Mouse (Mus musculus) cerebellum, adult 11 months (tissue): ENCODE measurements at regions not wholly inside any gene's neighbourhood (a gene's known extent, or its start where the extent isn't known, plus 50 kb on each side); places are given as distances from the start of the nearest gene placed in this dataset.

Source experiments
- DNase-seq: peaks from one replicate; pipeline ENCODE4 v3.0.0; 2022

DNA sequence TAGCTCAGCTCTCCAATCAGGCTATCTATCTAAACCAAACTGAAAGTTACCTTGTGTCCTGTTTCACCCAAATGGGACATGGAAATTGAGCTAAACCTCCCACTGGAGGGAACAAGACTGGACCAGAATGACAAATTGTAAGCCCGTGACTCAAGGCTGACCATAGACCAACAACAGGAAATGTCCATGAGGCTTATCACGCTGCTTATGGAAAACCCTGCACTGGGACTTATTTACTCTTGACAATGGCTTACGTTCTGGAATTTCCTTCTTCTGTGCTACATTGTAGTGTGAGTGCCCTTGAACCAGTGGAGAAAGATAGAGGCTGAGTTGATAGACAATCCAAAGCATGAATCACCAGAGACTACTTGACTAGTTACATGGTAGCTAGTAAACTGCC is 87.5 kb upstream of the Phactr1 start:
- no peak for DNase-seq

DNA sequence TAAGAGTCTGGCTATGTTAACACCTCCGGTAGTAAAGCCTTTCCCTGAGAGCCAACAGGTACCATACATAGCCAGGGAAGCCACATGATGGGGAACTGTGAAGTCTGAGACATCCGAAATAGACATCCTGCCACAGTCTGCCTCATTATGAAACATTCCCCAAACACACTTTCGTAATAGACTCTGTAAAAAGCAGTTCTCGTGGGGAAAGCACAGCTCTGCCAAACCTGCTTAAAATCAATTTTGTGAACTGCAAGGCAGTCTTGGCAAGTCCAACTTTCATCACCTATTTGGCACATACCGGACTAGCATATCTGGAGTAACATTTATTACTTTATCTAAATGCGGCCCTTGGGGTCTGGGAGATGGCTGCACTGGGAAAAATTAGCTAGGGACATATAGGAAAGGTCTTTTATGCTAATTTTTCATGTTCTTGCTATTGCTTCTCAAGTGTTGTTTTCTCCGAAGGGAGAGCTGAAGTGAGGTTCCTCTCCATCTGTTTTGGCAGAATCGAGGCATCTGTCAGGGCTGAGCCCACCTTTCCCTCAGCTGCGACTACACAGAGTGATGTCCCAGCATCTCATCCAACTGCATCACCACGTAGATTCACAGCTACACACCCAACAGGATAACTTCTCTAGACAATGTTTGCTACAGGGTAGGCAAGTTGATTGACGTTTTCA is 86.8 kb upstream of the Phactr1 start:
- no peak for DNase-seq

DNA sequence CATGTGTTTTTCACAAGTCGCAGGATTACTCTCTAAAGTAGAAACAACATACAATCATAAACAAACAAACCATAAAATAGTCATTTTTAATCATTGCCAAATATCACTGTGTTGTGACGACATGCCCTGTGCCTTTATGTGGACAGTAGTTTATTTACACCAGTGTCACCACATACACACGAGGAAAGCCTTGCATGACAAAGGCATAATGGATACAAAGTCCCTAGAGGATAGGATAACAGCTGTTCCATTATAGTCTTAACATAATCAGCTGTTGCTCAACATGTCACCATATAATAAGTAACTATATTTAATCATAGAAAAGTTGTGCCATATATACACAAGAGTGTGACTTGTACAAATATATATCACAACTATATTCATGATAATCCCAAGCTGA is 85.2 kb upstream of the Phactr1 start:
- DNase-seq: no peak

DNA sequence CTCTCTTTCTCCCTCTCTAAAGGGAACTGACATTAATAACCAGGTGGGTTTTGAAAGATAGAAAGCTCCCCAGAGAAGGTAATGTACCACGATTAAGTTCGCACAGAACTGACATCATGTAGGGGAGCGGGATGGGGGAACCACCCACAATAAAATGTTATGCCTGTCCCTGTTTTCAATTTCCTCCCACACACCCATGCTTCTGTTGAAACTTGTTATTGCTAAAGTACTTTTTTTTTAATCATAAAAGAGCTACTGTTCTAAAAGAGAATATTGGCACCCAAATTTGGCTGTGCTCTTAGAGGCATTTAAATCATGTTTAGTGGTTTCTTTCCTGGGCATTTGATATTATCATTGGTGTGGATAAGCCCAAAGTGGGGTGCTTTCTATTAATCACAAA is 82.6 kb upstream of the Phactr1 start:
- DNase-seq: no peak

DNA sequence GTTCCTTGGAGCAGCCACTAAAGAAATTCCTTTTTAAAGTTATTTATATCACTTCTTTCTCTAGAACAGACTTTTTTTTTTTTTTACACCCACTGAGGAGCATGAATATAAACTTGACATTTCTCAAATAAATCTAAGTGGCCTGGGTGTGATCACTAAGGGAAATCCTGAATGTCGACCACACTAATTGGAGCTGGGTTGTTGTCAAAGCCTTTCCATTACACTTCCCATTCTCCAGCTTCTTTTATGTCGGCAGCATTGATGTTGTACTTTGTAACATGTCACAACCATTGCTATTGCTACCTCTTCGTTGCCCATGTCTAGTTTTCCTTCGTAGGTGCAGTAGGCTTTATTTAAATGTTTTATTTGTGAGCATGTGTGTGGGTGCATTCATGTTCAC is 77.1 kb upstream of the Phactr1 start:
- DNase-seq: no peak

DNA sequence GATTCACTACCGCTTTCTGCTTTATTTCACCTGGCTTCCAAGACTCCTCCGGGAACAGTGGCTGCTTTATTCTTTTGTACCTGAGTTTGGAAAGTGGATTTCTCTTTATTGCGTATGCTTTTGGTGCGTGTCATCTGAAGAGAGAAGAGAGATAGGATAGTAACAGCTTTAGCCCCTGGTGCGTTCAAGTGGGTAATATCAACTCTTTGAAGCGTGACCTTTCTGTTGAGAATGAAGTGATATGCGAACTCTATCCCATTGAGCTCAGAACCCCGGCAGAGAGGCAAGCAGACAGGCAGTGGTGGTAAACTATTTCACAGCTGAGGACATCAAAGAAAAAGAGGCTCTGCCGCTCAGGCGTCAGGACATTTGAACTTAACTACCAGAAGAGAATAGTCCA is 72.7 kb upstream of the Phactr1 start:
- DNase-seq: no peak

DNA sequence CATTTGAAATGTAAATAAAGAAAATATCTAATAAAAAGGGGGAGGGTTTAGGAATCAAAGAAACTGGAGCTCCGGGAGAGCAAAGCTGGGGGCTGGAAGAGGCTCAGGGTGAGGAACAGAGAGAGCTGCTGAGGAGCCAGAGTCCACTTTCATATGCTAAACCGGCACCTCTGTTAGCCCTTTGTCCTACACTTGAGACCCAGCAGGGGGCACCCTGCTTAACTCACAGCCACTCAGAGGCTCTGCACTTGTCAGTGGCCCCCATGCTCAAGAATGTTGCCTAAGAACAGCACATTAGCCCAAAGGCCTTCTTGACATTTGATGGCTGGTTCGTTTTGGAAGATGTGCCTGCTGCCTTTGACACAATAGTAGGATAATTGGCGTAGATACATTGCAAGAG is 71.5 kb upstream of the Phactr1 start:
- no peak for DNase-seq

DNA sequence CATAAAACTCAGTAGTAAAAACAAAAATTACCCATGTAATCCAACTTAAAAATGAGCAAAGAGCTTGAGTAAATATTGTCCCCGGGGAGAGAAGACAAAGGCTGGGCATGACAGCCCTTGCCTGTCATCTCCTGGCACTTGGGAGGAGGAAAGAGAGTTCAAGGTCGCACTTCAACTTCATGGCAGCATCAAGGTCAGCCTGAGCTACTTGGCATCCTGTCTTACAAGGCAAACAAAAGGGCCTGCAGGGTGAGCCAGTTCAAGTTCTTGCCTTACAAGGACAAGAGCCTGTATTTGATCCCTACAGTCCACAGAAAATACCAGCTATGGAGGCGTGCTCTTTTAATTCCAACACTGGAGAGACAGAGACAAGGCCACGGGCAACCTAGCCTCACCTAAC is 67.1 kb upstream of the Phactr1 start:
- DNase-seq: no peak

DNA sequence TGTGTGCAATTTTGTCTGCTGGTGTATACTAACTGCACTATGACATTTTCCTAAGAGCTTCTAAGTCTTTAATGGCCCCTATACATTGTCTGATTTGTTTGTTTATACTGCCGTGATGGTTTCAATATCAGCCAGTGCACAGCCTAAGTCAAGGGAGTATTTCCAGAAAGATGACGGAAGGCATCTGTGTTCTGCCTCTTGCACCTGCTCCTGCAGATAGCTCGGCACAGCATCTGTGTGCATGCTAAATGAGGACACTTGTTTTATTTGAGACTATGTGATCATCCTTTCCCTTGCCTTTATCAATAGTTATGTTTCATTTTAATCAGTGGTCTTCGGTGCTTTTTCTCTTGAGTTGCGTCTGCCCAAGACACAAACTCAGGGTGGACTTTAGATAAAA is 64.6 kb upstream of the Phactr1 start:
- no peak for DNase-seq

DNA sequence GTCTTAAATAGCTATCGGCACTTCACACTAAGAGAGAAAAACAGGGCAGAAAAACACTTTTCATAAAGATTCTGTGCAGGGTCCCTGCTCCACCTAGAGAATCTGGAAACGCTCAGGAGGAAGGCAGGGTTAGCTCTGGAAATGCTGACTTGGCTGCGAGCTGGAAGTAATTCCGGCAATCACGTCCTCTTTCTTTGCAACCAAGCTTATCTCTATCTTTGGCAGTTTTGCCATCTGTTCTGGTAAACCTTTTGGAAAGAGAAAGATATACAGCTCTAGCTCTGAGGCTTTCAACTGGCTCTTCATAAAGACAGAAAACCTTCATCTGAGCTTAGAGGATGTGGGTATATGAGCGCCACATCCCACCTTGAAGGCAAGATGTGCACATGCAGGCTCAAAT is 63.2 kb upstream of the Phactr1 start:
- DNase-seq: no peak

DNA sequence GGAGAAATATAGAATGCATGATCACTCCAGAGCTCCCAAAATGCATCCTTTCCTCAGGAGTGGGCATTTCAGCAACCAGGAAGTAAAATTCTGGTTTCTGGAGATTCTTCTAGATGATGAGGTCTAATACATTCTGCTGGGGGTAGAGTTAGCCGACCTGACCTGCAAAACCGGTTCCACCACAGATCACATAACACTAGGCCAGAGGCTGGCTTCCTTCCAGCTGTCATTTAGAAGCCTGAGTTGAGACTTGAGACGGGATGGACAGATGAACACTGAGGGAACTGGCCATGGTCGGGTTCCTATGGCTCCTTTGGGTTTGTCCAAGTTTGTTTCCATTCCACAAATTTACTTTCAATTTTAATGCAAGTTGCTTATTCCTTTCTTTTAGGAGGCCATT is 62.6 kb upstream of the Phactr1 start:
- no peak for DNase-seq

DNA sequence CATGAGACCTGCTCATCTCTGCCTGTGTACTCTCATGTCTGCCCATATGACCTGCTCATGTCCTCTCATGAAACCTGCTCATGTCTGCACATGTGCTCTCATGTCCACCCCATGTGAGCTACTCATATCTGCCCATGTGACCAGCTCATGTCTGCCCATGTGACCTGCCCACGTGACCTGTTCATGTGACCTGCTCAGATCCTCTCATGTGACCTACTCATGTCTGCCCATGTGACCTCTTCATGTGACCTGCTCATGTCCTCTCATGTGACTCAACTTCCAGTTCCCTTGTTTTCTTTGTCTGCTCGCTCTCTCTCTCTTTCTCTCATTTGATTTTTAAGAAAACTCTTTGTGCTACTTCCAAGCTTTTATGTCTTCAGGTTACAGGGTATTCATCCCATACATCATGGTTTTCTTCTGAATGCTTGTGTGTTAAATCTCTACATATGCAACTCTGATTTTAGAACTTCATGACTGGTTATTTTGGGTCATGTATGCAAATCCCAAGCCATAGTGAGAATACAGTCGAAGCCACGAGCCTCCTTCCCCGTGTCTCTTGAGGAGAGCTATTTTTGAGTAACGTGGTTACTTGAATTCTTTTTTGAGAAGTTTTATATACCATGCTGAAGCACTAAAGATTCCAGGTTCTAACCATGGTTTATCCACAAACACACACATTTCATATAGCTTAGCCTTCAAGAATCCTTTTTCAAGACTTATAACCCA is 60.7 kb upstream of the Phactr1 start:
- DNase-seq: no peak

DNA sequence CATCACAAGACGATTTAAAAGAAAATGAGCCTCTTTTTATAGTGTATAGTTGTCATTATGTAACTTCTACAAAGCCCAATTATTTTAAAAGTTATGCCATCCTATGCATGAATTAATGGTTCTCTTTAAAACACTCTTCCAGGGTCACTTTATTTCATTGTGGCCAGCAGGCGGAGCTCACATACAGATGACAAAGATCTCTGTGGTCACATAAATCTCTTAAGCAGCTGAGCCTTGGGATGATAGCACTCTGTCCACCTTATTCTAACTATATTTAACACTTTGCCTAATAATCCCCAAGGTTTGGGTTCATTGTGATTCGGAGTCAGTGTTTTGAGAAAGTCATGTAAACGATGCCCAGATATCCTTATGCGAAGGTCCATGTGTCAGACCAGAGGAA is 56.9 kb upstream of the Phactr1 start:
- peak; percentile 20 for DNase-seq
